ENCODE assay signal across 27 mouse cellular contexts in the genomic region with DNA sequence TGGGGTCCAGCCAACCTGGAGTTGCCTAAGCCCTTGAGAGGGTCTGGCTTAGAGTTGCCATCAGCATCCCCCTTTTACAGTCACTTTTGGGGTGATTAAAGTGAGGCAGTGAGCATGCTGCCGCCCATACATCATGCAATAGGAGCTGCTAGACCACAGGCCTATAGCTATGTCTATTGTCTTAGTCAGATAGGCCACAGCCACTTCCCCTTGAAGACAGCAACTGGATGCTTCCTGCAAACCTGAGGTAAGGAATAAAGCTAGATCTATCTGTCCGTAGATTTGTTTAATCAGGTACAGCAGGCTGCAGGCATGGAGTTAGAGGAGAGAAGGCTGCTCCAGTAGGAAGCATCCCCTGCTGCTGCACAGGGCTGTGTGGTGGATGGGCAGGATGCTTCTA. TPM values are rescaled to one million over a fixed set of nuclear protein-coding genes. Genes with fewer than 3 reads are reported as not detected.
A peak's percentile ranks its signal among the peaks of the same experiment; 100 is the strongest.
DNase-seq lines count a peak whose midpoint lies in the region; ATAC-seq and TF ChIP-seq lines count a peak whose summit lies in the region.
"Had no signal": no experiment of that assay in that cellular context is flagged by ENCODE, and none has a peak within 500 bp of the region (broad histone marks: within the 10 kb centered on the region; RNA-seq: fewer than 3 reads in every experiment).

No protein-coding gene starts in this region.

- TF ChIP-seq RAD21 in MEL (IDR thresholded peaks at IDR 0.05; ENCODE audit: low read depth, low read length), result no peak

- H3K9ac ChIP-seq in liver, adult 2 months (ENCODE audit: low read depth, low read length), result no peak overlapping the region
- H3K9ac ChIP-seq in liver, embryonic 11.5 days (ENCODE audit: low read depth, low read length), result no peak overlapping the region
- no peak overlapping the region for H3K9ac ChIP-seq in MEL (ENCODE audit: control insufficient read depth, low read depth, low read length, poor library complexity, severe bottlenecking)
- H3K9ac ChIP-seq: embryonic facial prominence, embryonic 12.5 days; forebrain, embryonic 13.5 days; forebrain, embryonic 15.5 days; forebrain, postnatal 0 days had no signal

- peaks cover 24% of the 10 kb centered on the region for H3K4me1 ChIP-seq in liver, adult 2 months (ENCODE audit: control insufficient read depth, insufficient read depth, low read length)
- no peaks in the 10 kb centered on the region for H3K4me1 ChIP-seq in liver, embryonic 11.5 days (replicated peaks; ENCODE audit: control insufficient read depth, insufficient read depth, low read length)
- H3K4me1 ChIP-seq in MEL (ENCODE audit: control insufficient read depth in 1 of 2, insufficient read depth in 2 of 2, low read length in 2 of 2), result 0 out of 4 replicates have a peak, but pooled peaks cover 0 to 3% of the 10 kb centered on the region in 2 experiments
- H3K4me1 ChIP-seq: embryonic facial prominence, embryonic 12.5 days; forebrain, embryonic 13.5 days; forebrain, embryonic 15.5 days had no signal

- no peak for TF ChIP-seq CTCF in liver, adult 2 months (IDR thresholded peaks at IDR 0.05; ENCODE audit: low read depth, low read length)
- no peak for TF ChIP-seq CTCF in MEL (IDR thresholded peaks at IDR 0.05 in 2 of 3, conservative IDR thresholded peaks at IDR 0.05 in 1 of 3; ENCODE audit: control insufficient read depth in 1 of 3, insufficient read depth in 1 of 3, low read depth in 2 of 3, low read length in 3 of 3, poor library complexity in 1 of 3, severe bottlenecking in 1 of 3)

- H3K9me3 ChIP-seq in liver, embryonic 11.5 days (ENCODE audit: control insufficient read depth, low read length), result no peaks in the 10 kb centered on the region
- no peaks in the 10 kb centered on the region for H3K9me3 ChIP-seq in MEL (replicated peaks; ENCODE audit: insufficient read depth, low read length)
- H3K9me3 ChIP-seq: embryonic facial prominence, embryonic 10.5 days; embryonic facial prominence, embryonic 12.5 days; forebrain, embryonic 13.5 days; forebrain, embryonic 15.5 days; G1E had no signal

- H3K27ac ChIP-seq in liver, adult 2 months (replicated peaks; ENCODE audit: insufficient read depth, low read depth, low read length), result peak overlapping the region; percentile 77
- H3K27ac ChIP-seq in liver, embryonic 11.5 days (ENCODE audit: low read depth, low read length), result no peak overlapping the region
- no peak overlapping the region for H3K27ac ChIP-seq in MEL (ENCODE audit: control insufficient read depth, low read depth, low read length)
- H3K27ac ChIP-seq: embryonic facial prominence, embryonic 10.5 days; embryonic facial prominence, embryonic 12.5 days; forebrain, embryonic 13.5 days; forebrain, embryonic 15.5 days had no signal

- H3K36me3 ChIP-seq in liver, adult 2 months (ENCODE audit: control insufficient read depth, insufficient read depth, low read length), result peaks cover 2% of the 10 kb centered on the region; the same call in 1 of the 2 replicates
- H3K36me3 ChIP-seq in liver, embryonic 11.5 days (ENCODE audit: control insufficient read depth, insufficient read depth, low read length), result no peaks in the 10 kb centered on the region
- H3K36me3 ChIP-seq in MEL (ENCODE audit: control insufficient read depth in 1 of 2, insufficient read depth in 2 of 2, low read length in 2 of 2), result no peaks in the 10 kb centered on the region
- H3K36me3 ChIP-seq: embryonic facial prominence, embryonic 10.5 days; embryonic facial prominence, embryonic 12.5 days; forebrain, embryonic 15.5 days; G1E had no signal

- no peak for TF ChIP-seq POLR2A in liver, adult 2 months (IDR thresholded peaks at IDR 0.05; ENCODE audit: extremely low read depth, insufficient read depth, low read length)
- TF ChIP-seq POLR2A in MEL (IDR thresholded peaks at IDR 0.05; ENCODE audit: control insufficient read depth in 1 of 2, insufficient read depth in 1 of 2, low read depth in 1 of 2, low read length in 2 of 2, poor library complexity in 1 of 2), result no peak

- H3K4me2 ChIP-seq in liver, embryonic 11.5 days, result no peak overlapping the region
- H3K4me2 ChIP-seq: embryonic facial prominence, embryonic 12.5 days; forebrain, embryonic 13.5 days; forebrain, embryonic 15.5 days had no signal

- 86% methylated on average over 2 of the region's 2 CpGs for WGBS in liver, adult 2 months
- 32% methylated on average over 2 of the region's 2 CpGs for WGBS in liver, embryonic 11.5 days

- H3K79me2 ChIP-seq in liver, adult 2 months (ENCODE audit: control insufficient read depth, insufficient read depth, low read length), result no peaks in the 10 kb centered on the region
- no peaks in the 10 kb centered on the region for H3K79me2 ChIP-seq in MEL (ENCODE audit: control insufficient read depth, insufficient read depth, low read length, poor library complexity)

- DNase-seq in liver, adult 2 months (ENCODE audit: extremely low read depth, low read depth, low spot score), result no peak
- no peak for DNase-seq in liver, embryonic 11.5 days (ENCODE audit: low spot score)
- peak; percentile 57 for DNase-seq in 416B (ENCODE audit: low read depth)
- DNase-seq in MEL (ENCODE audit: low read depth, low spot score), result peak; percentile 17
- DNase-seq in MN1 (ENCODE audit: low spot score), result no peak
- DNase-seq in testis, postnatal 10 days (ENCODE audit: low spot score), result no peak
- DNase-seq in spleen, adult 12 weeks (ENCODE audit: low spot score), result no peak
- DNase-seq: adrenal gland, adult 2 months; adrenal gland, postnatal 10 days; adrenal gland, postnatal 25 days; cerebellum, adult 11 months; cerebellum, adult 18-20 months; cerebellum, adult 8-10 months; cerebellum, adult 9-11 months; cerebellum, postnatal 14 days; cerebellum, postnatal 36 days; forebrain, postnatal 0 days had no signal

- TF ChIP-seq EP300 in MEL (IDR thresholded peaks at IDR 0.05; ENCODE audit: low read depth in 1 of 2, low read length in 2 of 2), result no peak

- H3K27me3 ChIP-seq in liver, adult 2 months (ENCODE audit: control insufficient read depth, insufficient read depth, low read length), result no peaks in the 10 kb centered on the region
- H3K27me3 ChIP-seq in liver, embryonic 11.5 days (replicated peaks; ENCODE audit: control insufficient read depth, insufficient read depth, low read length), result no peaks in the 10 kb centered on the region
- H3K27me3 ChIP-seq in MEL (ENCODE audit: control insufficient read depth in 1 of 2, insufficient read depth in 2 of 2, low read length in 2 of 2), result peaks cover 0 to 2% of the 10 kb centered on the region in 2 experiments; a peak in 2 of 4 replicates
- H3K27me3 ChIP-seq: embryonic facial prominence, embryonic 12.5 days; forebrain, embryonic 13.5 days; forebrain, embryonic 15.5 days had no signal

- H3K4me3 ChIP-seq in liver, adult 2 months (ENCODE audit: insufficient read depth, low read depth, low read length), result no peak overlapping the region
- no peak overlapping the region for H3K4me3 ChIP-seq in liver, embryonic 11.5 days (ENCODE audit: low read depth, low read length)
- no peak overlapping the region for H3K4me3 ChIP-seq in MEL (ENCODE audit: control insufficient read depth in 1 of 2, insufficient read depth in 1 of 2, low read depth in 2 of 2, low read length in 2 of 2)
- H3K4me3 ChIP-seq: embryonic facial prominence, embryonic 10.5 days; embryonic facial prominence, embryonic 12.5 days; forebrain, embryonic 13.5 days; forebrain, embryonic 15.5 days had no signal

- no peak for ATAC-seq in liver, embryonic 11.5 days (replicated peaks; ENCODE audit: low FRiP score)
- peak; percentile 68 for ATAC-seq in common myeloid progenitor, adult 5-6 weeks (replicated peaks; ENCODE audit: low read depth, poor library complexity, severe bottlenecking)
- ATAC-seq: forebrain, embryonic 13.5 days; forebrain, embryonic 15.5 days; forebrain, postnatal 0 days had no signal

TF ChIP-seq in MEL, 35 proteins besides CTCF, POLR2A, EP300 and RAD21:
- no peak for TF ChIP-seq MAZ (IDR thresholded peaks at IDR 0.05; ENCODE audit: low read depth, low read length)
- TF ChIP-seq TAL1 (IDR thresholded peaks at IDR 0.05; ENCODE audit: low read length), result no peak
- TF ChIP-seq ELF1 (IDR thresholded peaks at IDR 0.05; ENCODE audit: low read depth, low read length), result no peak

RNA-seq across cellular contexts. Expression of gene Ftcd, which starts 4.4 kb away (rescaled TPM):
- total RNA-seq in liver, adult 2 months (2014; rRNA removed), result 335 and 349 TPM in 2 replicates
- polyA plus RNA-seq in liver, adult 2 months (2012; rRNA removed), result 526 and 676 TPM in 2 replicates
- 13.3 and 17.3 TPM in 2 replicates for polyA plus RNA-seq in liver, embryonic 11.5 days (2014; fragmentation: Nextera tagmentation; extraction: Ambion mirVana)
- not detected in 2 replicates for total RNA-seq in MEL (2012; rRNA removed)
- polyA plus RNA-seq in MEL (2012; ENCODE audit: insufficient read depth in 1 of 2, insufficient read length in 2 of 2, low read depth in 1 of 2, low replicate concordance in 2 of 2, missing spikeins in 1 of 2), result not detected
- total RNA-seq in common myeloid progenitor, adult 5-6 weeks (2017), result not detected in 2 replicates
- total RNA-seq: adrenal gland, postnatal 25 days had no signal
- polyA plus RNA-seq: C2C12; embryonic facial prominence, embryonic 10.5 days; forebrain, embryonic 11.5 days; forebrain, embryonic 13.5 days; forebrain, embryonic 15.5 days; G1E had no signal

RNA-seq across cellular contexts. Expression of gene Spatc1l, which starts 9.0 kb away (rescaled TPM):
- total RNA-seq in liver, adult 2 months (2014; rRNA removed), result not detected in 2 replicates
- polyA plus RNA-seq in liver, adult 2 months (2012; rRNA removed), result 0.13 and 0.14 TPM in 2 replicates
- not detected in 2 replicates for polyA plus RNA-seq in liver, embryonic 11.5 days (2014; fragmentation: Nextera tagmentation; extraction: Ambion mirVana)
- total RNA-seq in MEL (2012; rRNA removed), result not detected in 2 replicates
- not detected for polyA plus RNA-seq in MEL (2012; ENCODE audit: insufficient read depth in 1 of 2, insufficient read length in 2 of 2, low read depth in 1 of 2, low replicate concordance in 2 of 2, missing spikeins in 1 of 2)
- not detected in 2 replicates for total RNA-seq in common myeloid progenitor, adult 5-6 weeks (2017)
- total RNA-seq: adrenal gland, adult 2 months; adrenal gland, postnatal 10 days; adrenal gland, postnatal 25 days; adrenal gland, postnatal 4 days; forebrain, postnatal 0 days had no signal
- polyA plus RNA-seq: adrenal gland, adult 2 months; embryonic facial prominence, embryonic 12.5 days; embryonic facial prominence, embryonic 14.5 days; forebrain, embryonic 11.5 days; forebrain, embryonic 15.5 days; forebrain, postnatal 0 days; G1E had no signal

RNA-seq across cellular contexts. Expression of gene Lss, which starts 39.7 kb away (rescaled TPM):
- total RNA-seq in liver, adult 2 months (2014; rRNA removed), result 42.6 and 53.4 TPM in 2 replicates
- 45.7 and 62.6 TPM in 2 replicates for polyA plus RNA-seq in liver, adult 2 months (2012; rRNA removed)
- 48.3 and 56.0 TPM in 2 replicates for polyA plus RNA-seq in liver, embryonic 11.5 days (2014; fragmentation: Nextera tagmentation; extraction: Ambion mirVana)
- 26.3 and 27.5 TPM in 2 replicates for total RNA-seq in MEL (2012; rRNA removed)
- polyA plus RNA-seq in MEL (2012; ENCODE audit: insufficient read depth in 1 of 2, insufficient read length in 2 of 2, low read depth in 1 of 2, low replicate concordance in 2 of 2, missing spikeins in 1 of 2), result 10 to 100 TPM; 27.5 to 28.3 TPM
- total RNA-seq in common myeloid progenitor, adult 5-6 weeks (2017), result 4.2 and 5.1 TPM in 2 replicates

RNA-seq across cellular contexts. Expression of gene Col6a2, which starts 52.4 kb away (rescaled TPM):
- total RNA-seq in liver, adult 2 months (2014; rRNA removed), result 1.8 and 2.9 TPM in 2 replicates
- 3.2 and 3.6 TPM in 2 replicates for polyA plus RNA-seq in liver, adult 2 months (2012; rRNA removed)
- 16.1 and 18.2 TPM in 2 replicates for polyA plus RNA-seq in liver, embryonic 11.5 days (2014; fragmentation: Nextera tagmentation; extraction: Ambion mirVana)
- total RNA-seq in MEL (2012; rRNA removed), result not detected in 2 replicates
- not detected for polyA plus RNA-seq in MEL (2012; ENCODE audit: insufficient read depth in 1 of 2, insufficient read length in 2 of 2, low read depth in 1 of 2, low replicate concordance in 2 of 2, missing spikeins in 1 of 2)
- 0.27 TPM in 1 of 2 replicates, not detected in the other for total RNA-seq in common myeloid progenitor, adult 5-6 weeks (2017)
- polyA plus RNA-seq: G1E had no signal

Comparison
In these comparisons a context has a peak if more than half of its experiments do, and no peak if none do; other contexts are left out.
1. DNase-seq: peak in 416B (single experiment) and MEL (single experiment); none in liver, adult 2 months (single experiment), liver, embryonic 11.5 days (single experiment), MN1 (single experiment), testis, postnatal 10 days (single experiment) and spleen, adult 12 weeks (single experiment).
2. RNA of gene Ftcd, which starts 4.4 kb away (total RNA-seq): 335 to 349 TPM in liver, adult 2 months; not detected in MEL and not detected in common myeloid progenitor, adult 5-6 weeks; every median in the first group is over 100 times any median in the second.